ENCODE assay signal across 7 mouse cellular contexts in genomic region chr11:24076821-24077730, GRCm38 (mm10). TPM values are rescaled to one million over a fixed set of nuclear protein-coding genes. Genes with fewer than 3 reads are reported as not detected.
A peak's percentile ranks its signal among the peaks of the same experiment; 100 is the strongest.
DNase-seq lines count a peak whose midpoint lies in the region; ATAC-seq and TF ChIP-seq lines count a peak whose summit lies in the region.

No protein-coding gene starts in this region.

- peak; percentile 25 for ATAC-seq in forebrain, embryonic 13.5 days
- ATAC-seq in hindbrain, embryonic 16.5 days = peak; percentile 40
- ATAC-seq in liver, embryonic 16.5 days (ENCODE audit: low read depth) = peak; percentile 57

- H3K27ac ChIP-seq in ES-E14 (ENCODE audit: insufficient read depth, low read depth, low read length, poor library complexity, severe bottlenecking) = no peak overlapping the region
- peak overlapping the region; percentile 100 for H3K27ac ChIP-seq in forebrain, embryonic 13.5 days
- peak overlapping the region; percentile 91 for H3K27ac ChIP-seq in hindbrain, embryonic 16.5 days (ENCODE audit: low read depth, low read length)
- peak overlapping the region; percentile 54 for H3K27ac ChIP-seq in liver, embryonic 16.5 days (ENCODE audit: low read length)

- H3K4me1 ChIP-seq in ES-E14 (ENCODE audit: control insufficient read depth in 2 of 2, insufficient read depth in 2 of 2, low read length in 2 of 2, poor library complexity in 1 of 2) = peaks cover 0 to 2% of the 10 kb centered on the region in 2 experiments; a peak in 2 of 4 replicates
- H3K4me1 ChIP-seq in forebrain, embryonic 13.5 days = peaks cover 32% of the 10 kb centered on the region
- peaks cover 4% of the 10 kb centered on the region for H3K4me1 ChIP-seq in hindbrain, embryonic 16.5 days (ENCODE audit: control insufficient read depth, insufficient read depth, low read depth, low read length)
- peaks cover 28% of the 10 kb centered on the region for H3K4me1 ChIP-seq in liver, embryonic 16.5 days (ENCODE audit: control insufficient read depth, low read depth, low read length)

- no peaks in the 10 kb centered on the region for H3K27me3 ChIP-seq in forebrain, embryonic 13.5 days
- H3K27me3 ChIP-seq in hindbrain, embryonic 16.5 days (replicated peaks; ENCODE audit: control insufficient read depth, insufficient read depth, low read length) = no peaks in the 10 kb centered on the region
- peaks cover 22% of the 10 kb centered on the region for H3K27me3 ChIP-seq in liver, embryonic 16.5 days (ENCODE audit: control insufficient read depth, insufficient read depth, low read depth, low read length)

- H3K4me2 ChIP-seq in forebrain, embryonic 13.5 days = peak overlapping the region; percentile 95
- H3K4me2 ChIP-seq in hindbrain, embryonic 16.5 days (ENCODE audit: low read length) = peak overlapping the region; percentile 84
- H3K4me2 ChIP-seq in liver, embryonic 16.5 days (ENCODE audit: low read depth, low read length) = peak overlapping the region; percentile 99

- peak overlapping the region; percentile 54 to 57 for H3K4me3 ChIP-seq in ES-E14 (ENCODE audit: insufficient read depth in 1 of 2, low read depth in 1 of 2, low read length in 2 of 2, poor library complexity in 1 of 2, severe bottlenecking in 1 of 2)
- H3K4me3 ChIP-seq in forebrain, embryonic 13.5 days = peak overlapping the region; percentile 65
- peak overlapping the region; percentile 78 for H3K4me3 ChIP-seq in hindbrain, embryonic 16.5 days (ENCODE audit: low read length)
- H3K4me3 ChIP-seq in liver, embryonic 16.5 days (ENCODE audit: low read depth, low read length) = peak overlapping the region; percentile 75

- H3K36me3 ChIP-seq in ES-E14 (ENCODE audit: control insufficient read depth, insufficient read depth, low read length, poor library complexity, severe bottlenecking) = no peaks in the 10 kb centered on the region
- no peaks in the 10 kb centered on the region for H3K36me3 ChIP-seq in forebrain, embryonic 13.5 days (ENCODE audit: poor library complexity, severe bottlenecking)
- H3K36me3 ChIP-seq in hindbrain, embryonic 16.5 days (ENCODE audit: control insufficient read depth, insufficient read depth, low read length) = no peaks in the 10 kb centered on the region
- no peaks in the 10 kb centered on the region for H3K36me3 ChIP-seq in liver, embryonic 16.5 days (ENCODE audit: control insufficient read depth, insufficient read depth)

- in situ Hi-C loops in ES-E14 (cut with MboI; ENCODE audit: low sequenced_read_pairs in 2 of 2, unreplicated experiment in 2 of 2) = no loop called here

- H3K9me3 ChIP-seq in ES-E14 (ENCODE audit: control insufficient read depth, insufficient read depth, low read depth, low read length) = no peaks in the 10 kb centered on the region
- no peaks in the 10 kb centered on the region for H3K9me3 ChIP-seq in forebrain, embryonic 13.5 days (replicated peaks)
- no peaks in the 10 kb centered on the region for H3K9me3 ChIP-seq in hindbrain, embryonic 16.5 days (ENCODE audit: control insufficient read depth, low read length)
- no peaks in the 10 kb centered on the region for H3K9me3 ChIP-seq in liver, embryonic 16.5 days (replicated peaks; ENCODE audit: control insufficient read depth, low read length)

- no peak for DNase-seq in ES-E14 (ENCODE audit: low read depth, low spot score)
- DNase-seq in adrenal gland, adult 2 months = peak; percentile 82
- DNase-seq in natural killer cell, adult 2 months (ENCODE audit: low spot score in 2 of 2) = peak; percentile 8 to 54
- peak; percentile 32 for DNase-seq in testis, postnatal 14 days (ENCODE audit: low spot score)

- H3K9ac ChIP-seq in ES-E14 (ENCODE audit: insufficient read depth, low read depth, low read length, poor library complexity, severe bottlenecking) = peak overlapping the region; percentile 33
- H3K9ac ChIP-seq in forebrain, embryonic 13.5 days = peak overlapping the region; percentile 96
- peak overlapping the region; percentile 86 for H3K9ac ChIP-seq in hindbrain, embryonic 16.5 days (ENCODE audit: low read depth, low read length)
- peak overlapping the region; percentile 68 for H3K9ac ChIP-seq in liver, embryonic 16.5 days (ENCODE audit: low read depth, low read length)

- under 1% methylated on average over 59 of the region's 59 CpGs for whole genome bisulfite sequencing in forebrain, embryonic 13.5 days
- WGBS in hindbrain, embryonic 16.5 days = under 1% methylated on average over 59 of the region's 59 CpGs
- WGBS in liver, embryonic 16.5 days (ENCODE audit: insufficient replicate concordance) = under 1% methylated on average over 59 of the region's 59 CpGs

TF ChIP-seq in ES-E14, 5 proteins besides CTCF, POLR2A, EP300 and RAD21:
- TF ChIP-seq ZC3H11A (IDR thresholded peaks at IDR 0.05; ENCODE audit: borderline replicate concordance, low read depth, low read length) (no peak), MAFK (IDR thresholded peaks at IDR 0.05; ENCODE audit: insufficient read depth, low read depth, low read length) (no peak), HCFC1 (IDR thresholded peaks at IDR 0.05; ENCODE audit: borderline replicate concordance, insufficient read depth, low read length) (no peak), CHD2 (IDR thresholded peaks at IDR 0.05; ENCODE audit: low read depth, low read length) (no peak), ZNF384 (IDR thresholded peaks at IDR 0.05; ENCODE audit: low read depth, low read length) (no peak)

RNA-seq across cellular contexts. Expression of gene Bcl11a, which starts 0.8 kb away (rescaled TPM):
- total RNA-seq in ES-E14 (2012; rRNA removed) = 3.1 and 3.2 TPM in 2 replicates
- 1 to 10 TPM; 4.3 to 5.9 TPM for total RNA-seq in adrenal gland, adult 2 months (2021)
- 0.80 and 0.81 TPM in 2 replicates for polyA plus RNA-seq in adrenal gland, adult 2 months (2012; rRNA removed)
- polyA plus RNA-seq in forebrain, embryonic 13.5 days (2015; fragmentation: Nextera tagmentation; extraction: Ambion mirVana) = 159 and 161 TPM in 2 replicates
- 97.9 and 105 TPM in 2 replicates for polyA plus RNA-seq in hindbrain, embryonic 16.5 days (2015; fragmentation: Nextera tagmentation; extraction: Ambion mirVana)
- polyA plus RNA-seq in liver, embryonic 16.5 days (2015; fragmentation: Nextera tagmentation; extraction: Ambion mirVana) = 17.7 and 20.9 TPM in 2 replicates

RNA-seq across cellular contexts. Expression of gene A830031A19Rik, which starts 2.2 kb away (rescaled TPM):
- total RNA-seq in ES-E14 (2012; rRNA removed) = not detected in 2 replicates
- not detected for total RNA-seq in adrenal gland, adult 2 months (2021)
- polyA plus RNA-seq in adrenal gland, adult 2 months (2012; rRNA removed) = not detected in 2 replicates
- polyA plus RNA-seq in forebrain, embryonic 13.5 days (2015; fragmentation: Nextera tagmentation; extraction: Ambion mirVana) = not detected in 2 replicates
- polyA plus RNA-seq in hindbrain, embryonic 16.5 days (2015; fragmentation: Nextera tagmentation; extraction: Ambion mirVana) = 0.21 TPM in 1 of 2 replicates, not detected in the other
- polyA plus RNA-seq in liver, embryonic 16.5 days (2015; fragmentation: Nextera tagmentation; extraction: Ambion mirVana) = not detected in 2 replicates

Comparison
In these comparisons a context has a peak if more than half of its experiments do, and no peak if none do; other contexts are left out.
1. H3K9ac ChIP-seq: peak in every context shown above with its lines; median percentile 96 in forebrain, embryonic 13.5 days; 86 in hindbrain, embryonic 16.5 days; 68 in liver, embryonic 16.5 days; 33 in ES-E14.
2. RNA of gene Bcl11a, which starts 0.8 kb away (polyA plus RNA-seq): 159 to 161 TPM in forebrain, embryonic 13.5 days, 97.9 to 105 TPM in hindbrain, embryonic 16.5 days and 17.7 to 20.9 TPM in liver, embryonic 16.5 days; 0.80 to 0.81 TPM in adrenal gland, adult 2 months; every median in the first group is over 10 times any median in the second.
3. Peak in every context shown above with its lines, with median percentiles within 50 percentile points of each other: H3K4me3 ChIP-seq, ATAC-seq and H3K4me2 ChIP-seq.